Mouse (Mus musculus) inflammation-experienced regulatory T-cells, adult 6 months (primary cell): ENCODE data around the gene Tab1. TPM values are rescaled to one million over a fixed set of nuclear protein-coding genes. Genes with fewer than 3 reads are reported as not detected.
A peak's percentile ranks its signal among the peaks of the same experiment; 100 is the strongest.

Experiments used
- ATAC-seq: one replicate; pipeline ENCODE4 v1.8.0; 2017
- polyA plus RNA-seq, 3 experiments: library from polyadenylated mRNA; unstranded; fragments of 100-300 nt; shearing (Covaris generic); gene quantifications; one replicate each; pipeline ENCODE4 v1.2.1; 2017

Gene Tab1
- polyA plus RNA-seq, 3 experiments from 2014 or later, result 12.2 to 15.9 (median 12.3) TPM

GRCm38 (mm10) chr15:80137945-80138791 lies 5.2 kb downstream of the Tab1 start:
- no peak for ATAC-seq

GRCm38 (mm10) chr15:80140302-80140701 lies 7.4 kb downstream of the Tab1 start:
- no peak for ATAC-seq

GRCm38 (mm10) chr15:80140878-80141277 lies 8.0 kb downstream of the Tab1 start:
- ATAC-seq, result no peak

- no peak for ATAC-seq
Observed at GRCm38 (mm10) chr15:80142130-80142529, 9.2 kb downstream of the Tab1 start.

- no peak for ATAC-seq
Observed at GRCm38 (mm10) chr15:80143760-80144159, 10.8 kb downstream of the Tab1 start.

- no peak for ATAC-seq
Observed at GRCm38 (mm10) chr15:80145397-80145796, 12.5 kb downstream of the Tab1 start.

- no peak for ATAC-seq
Observed at GRCm38 (mm10) chr15:80146153-80146552, 13.2 kb downstream of the Tab1 start.

- ATAC-seq, result no peak
Observed at GRCm38 (mm10) chr15:80147090-80147489, 14.2 kb downstream of the Tab1 start.

- no peak for ATAC-seq
Observed at GRCm38 (mm10) chr15:80147511-80147910, 14.6 kb downstream of the Tab1 start.

- no peak for ATAC-seq
Observed at GRCm38 (mm10) chr15:80148565-80148964, 15.6 kb downstream of the Tab1 start.

GRCm38 (mm10) chr15:80149517-80149916 lies 16.6 kb downstream of the Tab1 start:
- ATAC-seq, result peak; percentile 95

- ATAC-seq, result no peak
Observed at GRCm38 (mm10) chr15:80152663-80153062, 19.7 kb downstream of the Tab1 start.

GRCm38 (mm10) chr15:80153757-80154156 lies 20.8 kb downstream of the Tab1 start:
- ATAC-seq, result no peak

- ATAC-seq, result no peak
Observed at GRCm38 (mm10) chr15:80155707-80156106, 22.8 kb downstream of the Tab1 start.

- no peak for ATAC-seq
Observed at GRCm38 (mm10) chr15:80157197-80157943, 24.4 kb downstream of the Tab1 start.

- no peak for ATAC-seq
Observed at GRCm38 (mm10) chr15:80158001-80158706, 25.2 kb downstream of the Tab1 start.

- ATAC-seq, result no peak
Observed at GRCm38 (mm10) chr15:80158707-80159090, 25.8 kb downstream of the Tab1 start.

- no peak for ATAC-seq
Observed at GRCm38 (mm10) chr15:80159286-80159901, 26.5 kb downstream of the Tab1 start.

- ATAC-seq, result no peak
Observed at GRCm38 (mm10) chr15:80160223-80160622, 27.3 kb downstream of the Tab1 start.

GRCm38 (mm10) chr15:80160726-80161125 lies 27.8 kb downstream of the Tab1 start:
- no peak for ATAC-seq

- no peak for ATAC-seq
Observed at GRCm38 (mm10) chr15:80161199-80161598, 28.3 kb downstream of the Tab1 start.

- no peak for ATAC-seq
Observed at GRCm38 (mm10) chr15:80162401-80162964, 29.6 kb downstream of the Tab1 start.
